Mouse (Mus musculus): Measurements from ENCODE around the gene Bcl2l1.

Gene Bcl2l1

GRCm38 (mm10) chr2:152737306-152738221, 94.0 kb downstream of the Bcl2l1 start:
- no peak for DNase-seq (ENCODE audit: low spot score)

GRCm38 (mm10) chr2:152736748-152737147, 94.8 kb downstream of the Bcl2l1 start:
- DNase-seq (ENCODE audit: low spot score): no peak

- no peak for DNase-seq (ENCODE audit: low spot score)
Measured at GRCm38 (mm10) chr2:152736090-152736601, 95.4 kb downstream of the Bcl2l1 start, which contains the start of gene Id1. TSS of gene Id1 (plus strand) at chr2:152736251.

- DNase-seq (ENCODE audit: low spot score): peak; percentile 59
Measured at GRCm38 (mm10) chr2:152734984-152735383, 96.5 kb downstream of the Bcl2l1 start.

- no peak for DNase-seq (ENCODE audit: low spot score)
Measured at GRCm38 (mm10) chr2:152734501-152734900, 97.0 kb downstream of the Bcl2l1 start.

GRCm38 (mm10) chr2:152733201-152733600, 98.3 kb downstream of the Bcl2l1 start:
- DNase-seq (ENCODE audit: low spot score): no peak
